Mouse (Mus musculus): ENCODE results near the gene Nadk2. TPM values are rescaled to one million over a fixed set of nuclear protein-coding genes. Genes with fewer than 3 reads are reported as not detected.

Gene Nadk2
- polyA plus RNA-seq, 1 experiment from 2014 or later = 26.5 TPM

DNA sequence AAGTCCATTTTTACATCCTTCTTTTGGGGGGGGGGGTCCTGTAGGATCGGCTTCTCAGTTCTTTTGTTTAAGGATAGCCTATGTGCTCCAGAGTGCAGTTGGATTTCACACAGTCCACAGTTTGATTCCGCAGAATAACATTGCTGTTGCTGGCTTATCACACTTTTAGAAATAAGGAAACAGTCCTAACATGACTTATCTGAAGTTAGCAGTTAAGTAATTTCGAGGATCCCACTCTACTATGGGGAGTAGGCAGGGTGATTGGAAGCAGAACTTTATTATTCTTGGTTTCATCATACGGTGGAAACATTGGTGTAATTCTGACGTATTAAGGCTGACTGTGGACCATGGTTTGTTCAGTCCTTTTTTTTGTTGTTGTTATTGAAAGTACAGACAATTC is 19.6 kb downstream of the Nadk2 start:
- Histone ChIP-seq H3K9ac (no peak overlapping the region), H3K4me3 (no peak overlapping the region), H3K27ac (replicated peaks) (no peak overlapping the region), H3K4me2 (no peak overlapping the region), H3K9me3 (no peaks in the 10 kb centered on the region), H3K27me3 (no peaks in the 10 kb centered on the region), H3K36me3 (peaks cover 19% of the 10 kb centered on the region), H3K4me1 (replicated peaks) (peaks cover 4% of the 10 kb centered on the region; the same call in 1 of the 2 replicates)
- WGBS = 94% methylated on average over 5 of the region's 5 CpGs
- no peak for ATAC-seq (ENCODE audit: low FRiP score, low read depth)

DNA sequence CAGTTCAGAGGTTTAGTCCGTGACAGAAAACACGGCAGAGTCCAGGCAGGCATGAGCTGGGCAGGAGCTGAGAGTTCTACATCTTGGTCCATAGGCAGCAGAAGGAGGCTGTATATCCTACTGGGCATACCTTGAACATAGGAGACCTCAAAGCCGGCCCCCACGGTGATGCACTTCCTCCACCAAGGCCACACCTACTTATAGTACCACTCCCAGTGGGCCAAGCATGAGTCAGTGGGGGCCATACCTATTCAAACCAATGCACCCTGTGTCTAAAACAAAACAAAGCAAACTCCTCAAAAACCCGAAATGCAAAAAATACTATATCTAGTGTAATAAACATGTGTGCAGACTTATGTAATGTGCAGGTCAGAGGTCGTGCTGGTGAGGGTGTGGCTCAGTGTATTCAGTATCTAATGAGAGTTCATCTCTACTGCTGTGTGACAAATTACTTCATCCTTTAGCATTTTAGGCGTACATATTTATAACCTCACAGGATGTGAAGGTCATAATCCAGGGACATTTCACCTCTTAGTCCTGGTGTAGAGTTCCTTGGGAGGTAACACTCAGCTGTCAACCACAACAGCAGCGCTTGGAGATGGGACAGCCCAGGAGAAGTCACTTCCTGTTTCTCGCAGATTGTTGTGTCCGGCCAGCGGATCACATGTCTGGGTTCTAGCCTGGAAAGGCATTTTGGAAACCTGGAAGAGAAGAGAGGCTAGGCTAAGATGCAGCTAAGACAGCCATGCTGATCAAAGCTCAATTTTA is 22.7 kb downstream of the Nadk2 start:
- Histone ChIP-seq H3K9me3 (no peaks in the 10 kb centered on the region), H3K4me3 (no peak overlapping the region), H3K27me3 (no peaks in the 10 kb centered on the region), H3K4me1 (replicated peaks) (peaks cover 4% of the 10 kb centered on the region; the same call in 1 of the 2 replicates), H3K27ac (replicated peaks) (no peak overlapping the region), H3K4me2 (peak overlapping the region; percentile 0; the same call in 1 of the 2 replicates), H3K36me3 (peaks cover 22% of the 10 kb centered on the region), H3K9ac (no peak overlapping the region)
- WGBS = 74% methylated on average over 11 of the region's 11 CpGs
- 0 out of 2 replicates have a peak, but pooled peaks have one; percentile 42 for ATAC-seq (ENCODE audit: low FRiP score, low read depth)

DNA sequence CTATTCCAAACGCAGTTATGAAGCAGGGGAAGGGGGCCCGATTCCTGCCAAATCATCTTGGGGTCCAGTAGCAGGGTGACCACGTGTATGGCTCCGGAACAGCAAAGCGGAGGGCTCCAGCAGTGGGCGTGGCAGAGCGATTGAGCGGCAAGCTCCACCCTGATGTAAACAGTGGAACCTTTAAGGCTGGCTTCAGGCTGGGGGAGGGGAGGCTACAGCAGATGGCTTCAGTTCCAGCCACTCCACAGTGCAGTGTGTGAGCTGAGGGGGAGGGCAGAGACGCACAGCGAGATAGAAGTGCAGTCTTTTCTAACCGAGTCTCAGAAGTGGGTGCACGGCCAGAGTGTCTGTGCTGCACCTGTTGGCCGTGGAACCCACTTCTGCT is 23.3 kb downstream of the Nadk2 start:
- Histone ChIP-seq H3K4me2 (peak overlapping the region; percentile 0; the same call in 1 of the 2 replicates), H3K36me3 (peaks cover 21% of the 10 kb centered on the region), H3K27ac (replicated peaks) (no peak overlapping the region), H3K9me3 (no peaks in the 10 kb centered on the region), H3K27me3 (no peaks in the 10 kb centered on the region), H3K9ac (no peak overlapping the region), H3K4me1 (replicated peaks) (peaks cover 4% of the 10 kb centered on the region; the same call in 1 of the 2 replicates), H3K4me3 (no peak overlapping the region)
- ATAC-seq (ENCODE audit: low FRiP score, low read depth) = peak; percentile 81
- WGBS = 20% methylated on average over 13 of the region's 13 CpGs

GRCm38 (mm10) chr15:9096865-9097264 is 25.8 kb downstream of the Nadk2 start:
- no peak overlapping the region for H3K9ac ChIP-seq
- H3K4me1 ChIP-seq (replicated peaks) = peaks cover 4% of the 10 kb centered on the region; the same call in 1 of the 2 replicates
- no peaks in the 10 kb centered on the region for H3K9me3 ChIP-seq
- H3K4me3 ChIP-seq = no peak overlapping the region
- ATAC-seq (ENCODE audit: low FRiP score, low read depth) = no peak
- no peaks in the 10 kb centered on the region for H3K27me3 ChIP-seq
- 91% methylated on average over 4 of the region's 4 CpGs for WGBS
- peaks cover 30% of the 10 kb centered on the region for H3K36me3 ChIP-seq
- no peak overlapping the region for H3K27ac ChIP-seq (replicated peaks)
- no peak overlapping the region for H3K4me2 ChIP-seq

DNA sequence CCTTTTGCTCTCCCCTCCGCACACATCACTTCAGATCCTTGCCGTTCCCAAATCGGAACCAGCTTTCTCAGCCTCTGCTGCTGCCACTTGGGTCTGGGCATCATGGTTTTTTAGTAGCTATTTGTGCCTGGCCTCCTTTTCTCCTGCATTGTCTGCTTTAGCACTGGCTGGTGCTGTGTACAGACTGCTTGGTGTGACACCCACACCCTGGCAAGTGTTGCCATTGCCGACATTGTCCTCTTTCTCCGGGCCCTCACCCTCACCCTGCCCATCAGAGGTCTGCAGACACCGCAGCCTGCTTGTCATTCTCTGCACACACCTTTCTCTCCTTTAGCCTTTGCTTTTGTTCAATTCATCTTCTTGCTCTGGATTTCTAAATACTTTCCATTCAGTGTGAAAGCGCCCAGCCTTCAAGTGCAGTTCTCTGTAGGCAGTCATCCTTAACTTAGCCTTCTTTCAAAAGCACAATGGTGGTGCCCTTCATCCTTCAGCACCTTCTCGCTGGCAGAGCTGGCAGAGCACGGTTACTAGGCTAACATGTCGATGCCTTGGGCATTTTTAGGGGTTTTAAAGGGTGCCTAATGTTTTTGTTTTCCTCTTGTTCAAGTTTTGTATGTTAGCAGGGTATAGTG is 29.5 kb downstream of the Nadk2 start:
- ATAC-seq (ENCODE audit: low FRiP score, low read depth) = peak; percentile 68
- Histone ChIP-seq H3K9me3 (no peaks in the 10 kb centered on the region), H3K9ac (no peak overlapping the region), H3K27ac (replicated peaks) (peak overlapping the region; percentile 43; the same call in 1 of the 2 replicates), H3K4me2 (no peak overlapping the region), H3K4me3 (no peak overlapping the region), H3K27me3 (no peaks in the 10 kb centered on the region), H3K36me3 (peaks cover 24% of the 10 kb centered on the region), H3K4me1 (replicated peaks) (no peaks in the 10 kb centered on the region)
- 68% methylated on average over 10 of the region's 10 CpGs for WGBS

- Histone ChIP-seq H3K4me2 (no peak overlapping the region), H3K27me3 (no peaks in the 10 kb centered on the region), H3K9me3 (no peaks in the 10 kb centered on the region), H3K27ac (replicated peaks) (no peak overlapping the region), H3K9ac (no peak overlapping the region), H3K4me3 (no peak overlapping the region), H3K4me1 (replicated peaks) (no peaks in the 10 kb centered on the region), H3K36me3 (peaks cover 27% of the 10 kb centered on the region)
- ATAC-seq (ENCODE audit: low FRiP score, low read depth) = no peak
- WGBS = 81% methylated on average over 13 of the region's 13 CpGs
Observed at GRCm38 (mm10) chr15:9106303-9107074, 35.4 kb downstream of the Nadk2 start.

GRCm38 (mm10) chr15:9110526-9111347 is 39.7 kb downstream of the Nadk2 start:
- H3K27me3 ChIP-seq = no peaks in the 10 kb centered on the region
- H3K4me3 ChIP-seq = no peak overlapping the region
- 89% methylated on average over 6 of the region's 6 CpGs for WGBS
- H3K9ac ChIP-seq = no peak overlapping the region
- no peak overlapping the region for H3K27ac ChIP-seq (replicated peaks)
- H3K4me2 ChIP-seq = no peak overlapping the region
- H3K4me1 ChIP-seq (replicated peaks) = no peaks in the 10 kb centered on the region
- peaks cover 37% of the 10 kb centered on the region for H3K36me3 ChIP-seq
- ATAC-seq (ENCODE audit: low FRiP score, low read depth) = no peak
- no peaks in the 10 kb centered on the region for H3K9me3 ChIP-seq

DNA sequence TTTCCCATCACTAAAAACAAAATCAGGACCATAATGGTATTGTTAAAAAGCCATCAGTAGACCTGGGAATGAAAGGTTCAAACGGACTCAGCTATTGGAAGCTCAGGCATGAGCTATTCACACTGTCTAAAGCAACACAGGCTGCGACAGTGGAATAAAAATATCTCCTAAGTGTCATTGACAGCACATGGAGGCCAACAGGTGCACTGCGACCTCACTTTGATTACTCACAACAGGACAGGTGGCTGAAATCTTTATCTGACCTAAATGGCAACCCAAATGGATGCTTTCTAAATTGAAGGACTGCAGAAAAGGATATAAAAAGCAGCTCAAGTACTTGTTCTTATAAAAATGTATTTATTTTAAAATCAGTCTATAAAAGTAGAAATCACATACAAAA is 40.6 kb downstream of the Nadk2 start:
- WGBS = 89% methylated on average over 3 of the region's 3 CpGs
- peaks cover 37% of the 10 kb centered on the region for H3K36me3 ChIP-seq
- no peak for ATAC-seq (ENCODE audit: low FRiP score, low read depth)
- H3K9ac ChIP-seq = no peak overlapping the region
- H3K27me3 ChIP-seq = no peaks in the 10 kb centered on the region
- no peaks in the 10 kb centered on the region for H3K4me1 ChIP-seq (replicated peaks)
- no peaks in the 10 kb centered on the region for H3K9me3 ChIP-seq
- H3K27ac ChIP-seq (replicated peaks) = no peak overlapping the region
- no peak overlapping the region for H3K4me2 ChIP-seq
- no peak overlapping the region for H3K4me3 ChIP-seq

- ATAC-seq (ENCODE audit: low FRiP score, low read depth) = no peak
- peaks cover 34% of the 10 kb centered on the region for H3K36me3 ChIP-seq
- WGBS = 80% methylated on average over 9 of the region's 9 CpGs
Observed at GRCm38 (mm10) chr15:9113556-9113955, 42.5 kb downstream of the Nadk2 start.

DNA sequence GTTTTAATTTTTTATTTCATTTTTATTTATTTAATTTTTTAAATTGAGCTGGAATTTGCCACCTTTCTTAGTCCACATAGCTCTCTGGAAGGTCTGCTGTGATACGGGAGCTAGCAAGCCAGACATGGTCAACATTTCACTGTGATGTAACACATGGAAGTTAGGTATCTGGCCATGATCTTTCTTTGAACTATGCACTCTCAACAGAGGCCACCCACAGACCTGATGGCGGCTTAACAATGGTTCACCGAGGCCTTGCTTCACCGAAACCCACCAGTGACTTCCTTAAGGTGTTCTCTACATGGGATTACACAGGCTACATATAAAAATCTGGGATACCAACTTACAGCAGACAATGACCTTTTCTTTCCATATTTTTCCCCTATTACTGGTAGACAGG is 43.1 kb downstream of the Nadk2 start:
- WGBS = 89% methylated on average over 4 of the region's 4 CpGs
- Histone ChIP-seq H3K4me3 (no peak overlapping the region), H3K27ac (replicated peaks) (no peak overlapping the region), H3K36me3 (peaks cover 39% of the 10 kb centered on the region), H3K9ac (no peak overlapping the region), H3K27me3 (no peaks in the 10 kb centered on the region), H3K4me1 (replicated peaks) (no peaks in the 10 kb centered on the region), H3K4me2 (no peak overlapping the region), H3K9me3 (no peaks in the 10 kb centered on the region)
- ATAC-seq (ENCODE audit: low FRiP score, low read depth) = no peak

More at GRCm38 (mm10) chr15:9113556-9113955, 42.5 kb downstream of the Nadk2 start:
- H3K27me3 ChIP-seq = no peaks in the 10 kb centered on the region
- no peak overlapping the region for H3K27ac ChIP-seq (replicated peaks)
- no peak overlapping the region for H3K4me3 ChIP-seq
- no peaks in the 10 kb centered on the region for H3K4me1 ChIP-seq (replicated peaks)
- no peaks in the 10 kb centered on the region for H3K9me3 ChIP-seq
- H3K9ac ChIP-seq = no peak overlapping the region
- H3K4me2 ChIP-seq = no peak overlapping the region

- no peak overlapping the region for H3K27ac ChIP-seq (replicated peaks)
- no peak overlapping the region for H3K9ac ChIP-seq
- 78% methylated on average over 5 of the region's 5 CpGs for WGBS
- H3K9me3 ChIP-seq = no peaks in the 10 kb centered on the region
- H3K36me3 ChIP-seq = peaks cover 42% of the 10 kb centered on the region
- H3K4me2 ChIP-seq = no peak overlapping the region
- no peak for ATAC-seq (ENCODE audit: low FRiP score, low read depth)
- no peak overlapping the region for H3K4me3 ChIP-seq
- H3K27me3 ChIP-seq = no peaks in the 10 kb centered on the region
- no peaks in the 10 kb centered on the region for H3K4me1 ChIP-seq (replicated peaks)
Observed at GRCm38 (mm10) chr15:9114599-9114998, 43.5 kb downstream of the Nadk2 start.

Data from hindbrain, embryonic 15.5 days (tissue).